Mouse (Mus musculus): Measurements from ENCODE around the gene Pgrmc1. TPM values are rescaled to one million over a fixed set of nuclear protein-coding genes. Genes with fewer than 3 reads are reported as not detected.
A peak's percentile ranks its signal among the peaks of the same experiment; 100 is the strongest.
"Not testable (repeated sequence)": the region's sequence is repeated elsewhere in the genome, so short reads cannot be mapped to it uniquely, and the experiment has no call there.

Pgrmc1 gene
- polyA plus RNA-seq, 1 experiment: 55.7 TPM

- Histone ChIP-seq H3K27ac (ENCODE audit: insufficient read depth, low read depth, low read length) (no peak overlapping the region), H3K4me3 (ENCODE audit: insufficient read depth, low read length) (no peak overlapping the region), H3K4me1 (ENCODE audit: control insufficient read depth, insufficient read depth, low read length) (no peaks in the 10 kb centered on the region)
- no peak for TF ChIP-seq CTCF (IDR thresholded peaks at IDR 0.05; ENCODE audit: low read depth, low read length)
- no peak for TF ChIP-seq POLR2A (IDR thresholded peaks at IDR 0.05; ENCODE audit: borderline replicate concordance, low read depth, low read length)
Measured at GRCm38 (mm10) chrX:36586629-36587303, 11.2 kb upstream of the Pgrmc1 start.

DNA sequence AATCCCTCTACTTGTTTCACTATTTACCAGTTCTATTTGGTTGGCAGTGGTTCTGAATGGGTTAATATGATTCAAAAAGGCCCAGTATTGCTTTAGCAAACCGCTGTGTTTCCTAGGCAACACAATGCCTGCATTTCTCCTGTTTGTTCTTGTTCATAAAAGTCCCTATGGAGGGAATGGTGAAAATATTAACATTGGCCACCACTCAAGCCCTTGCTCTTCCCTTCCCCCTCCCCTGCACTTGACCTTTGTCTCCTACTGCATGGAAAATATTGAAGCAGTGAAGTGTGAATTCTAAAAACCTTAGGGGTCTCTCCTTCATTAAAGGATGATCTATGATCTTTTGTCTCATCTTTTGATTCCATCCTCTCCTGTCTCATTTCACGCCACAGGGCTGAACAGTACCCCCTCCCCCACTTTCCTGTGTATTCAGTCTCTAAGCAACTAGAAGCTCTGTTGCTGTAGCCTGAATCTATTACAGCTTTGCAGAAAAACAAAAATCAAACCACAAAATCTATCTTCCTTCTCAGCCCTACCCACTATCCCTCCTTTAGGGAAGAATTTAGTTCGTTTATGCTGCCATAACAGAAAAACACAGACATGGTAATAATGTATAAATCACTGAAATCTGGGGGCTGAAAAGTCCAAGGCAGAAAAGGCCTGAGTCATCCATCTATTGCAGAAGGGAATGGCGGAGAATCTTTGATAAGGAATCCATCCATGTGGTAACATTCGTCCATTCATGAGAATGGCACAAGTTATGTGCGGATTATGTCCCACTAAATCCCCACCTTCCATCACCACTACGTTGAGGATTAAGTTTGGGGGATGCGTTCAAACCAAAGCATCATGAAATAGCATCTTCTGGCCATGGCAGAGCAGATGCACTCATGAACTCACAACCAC is 10.4 kb upstream of the Pgrmc1 start:
- no peak overlapping the region for H3K4me3 ChIP-seq (ENCODE audit: insufficient read depth, low read length)
- no peaks in the 10 kb centered on the region for H3K4me1 ChIP-seq (ENCODE audit: control insufficient read depth, insufficient read depth, low read length)
- no peak for TF ChIP-seq POLR2A (IDR thresholded peaks at IDR 0.05; ENCODE audit: borderline replicate concordance, low read depth, low read length)
- no peak for TF ChIP-seq CTCF (IDR thresholded peaks at IDR 0.05; ENCODE audit: low read depth, low read length)
- no peak overlapping the region for H3K27ac ChIP-seq (ENCODE audit: insufficient read depth, low read depth, low read length)

- H3K4me3 ChIP-seq (ENCODE audit: insufficient read depth, low read length): no peak overlapping the region
- H3K27ac ChIP-seq (ENCODE audit: insufficient read depth, low read depth, low read length): no peak overlapping the region
- no peaks in the 10 kb centered on the region for H3K4me1 ChIP-seq (ENCODE audit: control insufficient read depth, insufficient read depth, low read length)
- TF ChIP-seq CTCF (IDR thresholded peaks at IDR 0.05; ENCODE audit: low read depth, low read length): no peak
- no peak for TF ChIP-seq POLR2A (IDR thresholded peaks at IDR 0.05; ENCODE audit: borderline replicate concordance, low read depth, low read length)
Measured at GRCm38 (mm10) chrX:36590266-36590665, 7.7 kb upstream of the Pgrmc1 start.

GRCm38 (mm10) chrX:36591120-36591519 is 6.9 kb upstream of the Pgrmc1 start:
- no peak overlapping the region for H3K4me3 ChIP-seq (ENCODE audit: insufficient read depth, low read length)
- no peaks in the 10 kb centered on the region for H3K4me1 ChIP-seq (ENCODE audit: control insufficient read depth, insufficient read depth, low read length)
- H3K27ac ChIP-seq (ENCODE audit: insufficient read depth, low read depth, low read length): no peak overlapping the region
- TF ChIP-seq CTCF (IDR thresholded peaks at IDR 0.05; ENCODE audit: low read depth, low read length): no peak
- no peak for TF ChIP-seq POLR2A (IDR thresholded peaks at IDR 0.05; ENCODE audit: borderline replicate concordance, low read depth, low read length)

- H3K27ac ChIP-seq (ENCODE audit: insufficient read depth, low read depth, low read length): no peak overlapping the region
- no peak overlapping the region for H3K4me3 ChIP-seq (ENCODE audit: insufficient read depth, low read length)
- TF ChIP-seq CTCF (IDR thresholded peaks at IDR 0.05; ENCODE audit: low read depth, low read length) (no peak), POLR2A (IDR thresholded peaks at IDR 0.05; ENCODE audit: borderline replicate concordance, low read depth, low read length) (no peak)
- H3K4me1 ChIP-seq (ENCODE audit: control insufficient read depth, insufficient read depth, low read length): no peaks in the 10 kb centered on the region
Measured at GRCm38 (mm10) chrX:36591539-36591938, 6.5 kb upstream of the Pgrmc1 start.

- H3K27ac ChIP-seq (ENCODE audit: insufficient read depth, low read depth, low read length): no peak overlapping the region
- TF ChIP-seq CTCF (IDR thresholded peaks at IDR 0.05; ENCODE audit: low read depth, low read length) (no peak), POLR2A (IDR thresholded peaks at IDR 0.05; ENCODE audit: borderline replicate concordance, low read depth, low read length) (no peak)
- no peak overlapping the region for H3K4me3 ChIP-seq (ENCODE audit: insufficient read depth, low read length)
- peaks cover 2% of the 10 kb centered on the region; the same call in 1 of the 2 replicates for H3K4me1 ChIP-seq (ENCODE audit: control insufficient read depth, insufficient read depth, low read length)
Measured at GRCm38 (mm10) chrX:36595247-36595646, 2.8 kb upstream of the Pgrmc1 start.

DNA sequence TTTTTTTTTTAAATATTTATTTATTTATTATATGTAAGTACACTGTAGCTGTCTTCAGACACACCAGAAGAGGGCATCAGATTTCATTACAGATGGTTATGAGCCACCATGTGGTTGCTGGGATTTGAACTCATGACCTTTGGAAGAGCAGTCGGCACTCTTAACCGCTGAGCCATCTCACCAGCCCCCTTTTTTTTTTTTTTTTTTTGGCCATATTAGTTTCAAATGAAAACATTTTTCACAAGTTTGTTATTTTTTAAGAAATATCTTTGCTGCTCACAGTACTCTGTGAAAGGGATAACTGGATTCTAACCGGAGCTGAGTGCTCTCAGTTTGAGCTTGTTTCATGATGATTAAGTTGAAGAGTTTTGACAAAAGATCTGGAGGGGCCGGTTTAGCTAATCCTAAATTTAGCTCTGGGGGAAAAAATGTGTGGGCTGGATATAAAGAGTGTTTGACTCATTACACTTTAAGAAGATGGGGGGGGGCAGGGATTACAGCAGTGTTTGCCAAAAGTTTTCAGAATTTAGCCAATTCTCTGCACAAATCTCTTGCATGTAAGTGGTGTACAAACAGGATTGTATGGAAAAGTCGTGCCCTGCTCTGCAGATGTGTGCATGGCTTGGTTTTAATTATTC is 1.4 kb upstream of the Pgrmc1 start:
- not testable (repeated sequence) for H3K4me1 ChIP-seq (ENCODE audit: control insufficient read depth, insufficient read depth, low read length); H3K27ac ChIP-seq (ENCODE audit: insufficient read depth, low read depth, low read length); H3K4me3 ChIP-seq (ENCODE audit: insufficient read depth, low read length)

GRCm38 (mm10) chrX:36598390-36598810 is 394 bp downstream of the Pgrmc1 start:
- TF ChIP-seq CTCF (IDR thresholded peaks at IDR 0.05; ENCODE audit: low read depth, low read length) (no peak), POLR2A (IDR thresholded peaks at IDR 0.05; ENCODE audit: borderline replicate concordance, low read depth, low read length) (no peak)
- Histone ChIP-seq H3K4me1 (ENCODE audit: control insufficient read depth, insufficient read depth, low read length) (peaks cover 2% of the 10 kb centered on the region; the same call in 1 of the 2 replicates), H3K4me3 (ENCODE audit: insufficient read depth, low read length) (peak overlapping the region; percentile 84), H3K27ac (ENCODE audit: insufficient read depth, low read depth, low read length) (no peak overlapping the region)

GRCm38 (mm10) chrX:36598861-36599344 is 897 bp downstream of the Pgrmc1 start:
- H3K27ac ChIP-seq (ENCODE audit: insufficient read depth, low read depth, low read length): no peak overlapping the region
- no peak for TF ChIP-seq CTCF (IDR thresholded peaks at IDR 0.05; ENCODE audit: low read depth, low read length)
- TF ChIP-seq POLR2A (IDR thresholded peaks at IDR 0.05; ENCODE audit: borderline replicate concordance, low read depth, low read length): no peak
- H3K4me1 ChIP-seq (ENCODE audit: control insufficient read depth, insufficient read depth, low read length): peaks cover 2% of the 10 kb centered on the region; the same call in 1 of the 2 replicates

More at GRCm38 (mm10) chrX:36598861-36599344, 897 bp downstream of the Pgrmc1 start:
- H3K4me3 ChIP-seq (ENCODE audit: insufficient read depth, low read length): peak overlapping the region; percentile 84
